Mouse (Mus musculus) liver, adult 2 months (tissue): ENCODE measurements around the gene Lrrc20. TPM values are rescaled to one million over a fixed set of nuclear protein-coding genes. Genes with fewer than 3 reads are reported as not detected.

Experiments
- DNase-seq: peaks from one replicate; pipeline ENCODE4 v3.0.0-alpha.2; 2011; ENCODE audit warnings: low read depth, low spot score; ENCODE audit errors: extremely low read depth
- H3K27ac ChIP-seq: fragments of 200-500 bp; replicated peaks from 2 replicates; pipeline ENCODE4 v1.5.1; 2012; ENCODE audit warnings: low read depth, mild to moderate bottlenecking, control low read depth, inconsistent platforms, low read length; ENCODE audit not compliant: insufficient read depth
- H3K27me3 ChIP-seq: fragments of 200-500 bp; 2 replicates; pipeline ENCODE4 v1.6.1; 2012; ENCODE audit warnings: mild to moderate bottlenecking, moderate library complexity, low read length, inconsistent platforms; ENCODE audit not compliant: control insufficient read depth, insufficient read depth
- H3K36me3 ChIP-seq: fragments of 200-500 bp; 2 replicates; pipeline ENCODE4 v1.6.1; 2012; ENCODE audit warnings: low read length, inconsistent platforms; ENCODE audit not compliant: control insufficient read depth, insufficient read depth
- H3K4me1 ChIP-seq: fragments of 200-500 bp; 2 replicates; pipeline ENCODE4 v1.6.1; 2011; ENCODE audit warnings: low read length; ENCODE audit not compliant: control insufficient read depth, insufficient read depth
- H3K4me3 ChIP-seq: fragments of 200-500 bp; 2 replicates; pipeline ENCODE4 v1.5.1; 2011; ENCODE audit warnings: low read depth, mild to moderate bottlenecking, control low read depth, low read length, moderate library complexity; ENCODE audit not compliant: insufficient read depth
- H3K79me2 ChIP-seq: fragments of 200-500 bp; 2 replicates; pipeline ENCODE4 v1.6.1; 2012; ENCODE audit warnings: inconsistent platforms, mild to moderate bottlenecking, low read length, moderate library complexity; ENCODE audit not compliant: control insufficient read depth, insufficient read depth
- H3K9ac ChIP-seq: fragments of 200-500 bp; 2 replicates; pipeline ENCODE4 v1.6.1; 2012; ENCODE audit warnings: low read depth, mild to moderate bottlenecking, control low read depth, inconsistent platforms, low read length
- CTCF ChIP-seq: fragments of 200-500 bp; IDR thresholded peaks from 2 replicates; pipeline ENCODE4 v1.5.1; 2011; ENCODE audit warnings: low read depth, low read length, control low read depth
- POLR2A ChIP-seq: fragments of 200-500 bp; IDR thresholded peaks from 2 replicates; pipeline ENCODE4 v1.6.1; 2011; ENCODE audit warnings: low read length, control low read depth; ENCODE audit not compliant: insufficient read depth; ENCODE audit errors: extremely low read depth
- WGBS: fragments of 180-500 bp; shearing (Covaris S2); methylation state at CpG from one replicate; pipeline ENCODE4 v1.1.7; 2018; 5-methylcytosine and 5-hydroxymethylcytosine counted together
- polyA plus RNA-seq: library from polyadenylated mRNA; depleted of rRNA; stranded (reverse); fragments of >200 nt; gene quantifications from 2 replicates; pipeline ENCODE4 v1.2.3, GENCODE M21; 2012
- total RNA-seq: library from RNA; depleted of rRNA; stranded (reverse); fragments of >200 nt; gene quantifications from 2 replicates; pipeline ENCODE4 v1.2.3, GENCODE M21; 2014

Lrrc20 gene
- total and polyA plus RNA-seq, 2 experiments: 2.4 to 4.8 TPM

DNA sequence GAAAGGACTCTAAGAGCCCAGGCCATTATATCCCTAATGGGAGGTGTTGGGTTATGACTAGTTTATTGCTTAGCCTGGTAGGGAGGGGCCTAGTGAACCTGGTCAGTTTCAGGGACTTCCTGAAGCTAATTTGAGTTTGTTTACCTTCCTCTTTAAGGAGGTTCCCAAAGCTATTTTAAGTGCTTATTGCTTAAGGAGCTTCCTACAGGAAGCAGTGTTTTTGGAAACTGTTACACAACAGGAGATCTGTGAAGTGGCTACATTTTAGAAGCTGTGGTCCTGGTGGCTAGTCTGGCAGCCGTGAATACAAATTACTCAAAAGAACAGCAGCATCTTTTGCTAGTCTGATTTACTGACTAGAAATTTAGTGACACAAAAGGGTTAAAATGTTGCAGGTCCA, 1.3 kb upstream of the Lrrc20 start:
- H3K4me1 ChIP-seq: 0 out of 2 replicates have a peak, but pooled peaks cover 4% of the 10 kb centered on the region
- TF ChIP-seq POLR2A (no peak), CTCF (no peak)
- no peak overlapping the region for H3K4me3 ChIP-seq
- H3K79me2 ChIP-seq: peaks cover 6% of the 10 kb centered on the region; the same call in 1 of the 2 replicates
- H3K27ac ChIP-seq: no peak overlapping the region
- no peak overlapping the region for H3K9ac ChIP-seq
- DNase-seq: no peak
- WGBS: 69% methylated on average over 1 of the region's 1 CpGs
- no peaks in the 10 kb centered on the region for H3K27me3 ChIP-seq
- no peaks in the 10 kb centered on the region for H3K36me3 ChIP-seq

DNA sequence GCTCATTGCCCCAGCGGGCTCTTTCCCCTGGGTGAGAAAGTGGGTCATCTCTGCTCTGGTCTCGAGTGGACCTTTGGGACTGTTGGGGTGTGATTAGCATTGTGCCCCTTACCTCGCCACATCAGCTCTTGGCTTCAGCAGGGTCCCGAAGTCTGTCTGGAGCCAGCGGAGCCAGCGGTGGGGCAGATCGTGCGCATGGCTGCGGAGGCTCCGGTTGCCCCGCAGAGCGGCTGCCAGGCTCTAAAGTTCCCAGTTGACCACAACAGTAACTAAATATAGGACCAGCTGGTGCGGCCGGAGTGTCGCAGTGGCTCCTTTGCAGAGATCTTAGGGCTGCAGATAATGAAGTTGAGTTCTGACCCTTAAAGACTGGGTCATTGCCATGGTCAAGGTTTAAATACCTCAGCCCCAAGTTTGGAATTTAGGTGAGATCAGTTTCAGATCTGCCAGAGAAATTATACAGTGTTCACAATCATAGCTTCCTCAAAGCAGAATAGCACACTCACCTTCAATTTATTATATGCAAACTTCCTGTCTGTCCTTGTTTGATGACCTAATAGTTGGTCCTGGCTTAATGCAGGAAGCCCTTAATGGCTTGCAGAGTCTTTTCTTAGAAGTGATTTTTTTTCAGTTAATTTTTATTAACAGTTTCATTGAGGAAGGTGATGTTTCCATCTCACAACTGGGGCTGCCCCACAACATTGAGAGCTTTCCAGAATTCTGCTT, 1.0 kb downstream of the Lrrc20 start:
- H3K4me1 ChIP-seq: peaks cover 4% of the 10 kb centered on the region; the same call in 1 of the 2 replicates
- no peaks in the 10 kb centered on the region for H3K27me3 ChIP-seq
- H3K79me2 ChIP-seq: peaks cover 9% of the 10 kb centered on the region; the same call in 1 of the 2 replicates
- WGBS: 34% methylated on average over 15 of the region's 15 CpGs
- TF ChIP-seq CTCF: no peak
- no peak for TF ChIP-seq POLR2A
- H3K4me3 ChIP-seq: peak overlapping the region; percentile 86
- no peak overlapping the region for H3K27ac ChIP-seq
- H3K36me3 ChIP-seq: no peaks in the 10 kb centered on the region
- peak overlapping the region; percentile 85 for H3K9ac ChIP-seq
- no peak for DNase-seq

DNA sequence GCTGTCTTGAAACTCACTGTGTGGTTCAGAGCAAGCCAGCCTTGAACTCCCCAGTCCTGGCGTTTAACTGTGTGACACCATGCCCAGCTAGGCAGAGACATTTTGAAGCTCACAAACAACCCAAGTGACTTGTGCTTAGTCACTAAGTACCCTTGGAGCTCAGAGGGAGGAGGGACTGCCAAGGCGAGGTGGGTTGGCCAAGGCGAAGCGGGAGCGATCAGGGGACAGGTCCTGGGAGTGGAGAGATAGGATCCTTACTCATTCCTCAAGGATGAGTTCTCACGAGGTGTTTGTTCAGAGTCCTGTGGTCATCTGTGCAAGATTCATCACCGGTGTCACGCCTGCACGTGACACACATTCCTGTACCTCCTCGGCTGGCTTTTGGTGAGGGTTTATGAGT, 3.9 kb downstream of the Lrrc20 start:
- WGBS: 95% methylated on average over 10 of the region's 10 CpGs
- Histone ChIP-seq H3K4me3 (no peak overlapping the region), H3K4me1 (peaks cover 4% of the 10 kb centered on the region; the same call in 1 of the 2 replicates), H3K36me3 (no peaks in the 10 kb centered on the region), H3K27ac (no peak overlapping the region), H3K79me2 (peaks cover 15% of the 10 kb centered on the region; the same call in 1 of the 2 replicates), H3K9ac (no peak overlapping the region), H3K27me3 (no peaks in the 10 kb centered on the region)
- no peak for TF ChIP-seq POLR2A
- TF ChIP-seq CTCF: no peak
- DNase-seq: no peak

DNA sequence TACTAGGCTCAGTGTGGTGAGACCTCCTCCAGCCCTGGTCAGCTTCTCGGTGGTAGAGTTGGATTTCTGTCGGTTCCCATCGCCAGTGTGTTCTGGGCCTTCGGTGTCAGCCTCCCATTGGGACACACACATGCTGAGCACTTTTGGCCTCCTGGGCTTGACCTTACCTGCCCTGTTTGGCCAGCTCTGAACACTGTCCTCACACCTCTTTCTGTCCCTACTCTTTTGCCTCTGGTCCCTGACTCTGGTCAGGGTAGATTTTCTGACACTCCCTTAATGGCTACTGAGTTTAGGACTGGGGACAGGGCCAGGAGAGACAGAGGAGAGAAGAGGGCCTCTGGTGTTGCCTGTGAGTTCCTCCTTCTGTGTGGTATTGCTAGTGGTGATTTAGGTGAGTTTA, 4.3 kb downstream of the Lrrc20 start:
- H3K4me3 ChIP-seq: no peak overlapping the region
- no peaks in the 10 kb centered on the region for H3K27me3 ChIP-seq
- TF ChIP-seq CTCF (no peak), POLR2A (no peak)
- H3K79me2 ChIP-seq: peaks cover 18% of the 10 kb centered on the region; the same call in 1 of the 2 replicates
- no peaks in the 10 kb centered on the region for H3K36me3 ChIP-seq
- DNase-seq: peak; percentile 54
- peaks cover 4% of the 10 kb centered on the region; the same call in 1 of the 2 replicates for H3K4me1 ChIP-seq
- no peak overlapping the region for H3K9ac ChIP-seq
- 25% methylated on average over 4 of the region's 4 CpGs for WGBS
- no peak overlapping the region; the same call in 1 of the 2 replicates for H3K27ac ChIP-seq

DNA sequence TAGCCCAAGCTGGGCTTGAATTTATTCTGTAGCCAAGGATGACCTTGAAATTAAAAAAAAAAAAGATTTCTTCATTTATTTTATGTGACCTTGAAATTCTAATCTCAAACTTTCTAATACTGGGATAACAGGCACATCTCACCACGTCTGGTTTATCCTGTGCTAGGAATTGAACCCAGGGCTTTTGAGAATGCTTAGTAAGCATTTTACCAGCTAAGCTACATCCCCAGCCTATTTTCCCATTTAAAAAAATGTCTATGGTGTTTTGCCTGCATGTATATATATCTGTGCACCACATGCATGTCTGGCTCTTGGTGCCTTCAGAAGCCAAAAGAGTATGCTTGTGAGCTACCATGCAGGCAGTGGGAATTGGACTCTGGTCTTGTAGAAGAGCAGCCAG, 4.9 kb downstream of the Lrrc20 start:
- DNase-seq: no peak
- Histone ChIP-seq H3K4me1 (peaks cover 4% of the 10 kb centered on the region; the same call in 1 of the 2 replicates), H3K9ac (no peak overlapping the region), H3K27ac (no peak overlapping the region), H3K4me3 (no peak overlapping the region), H3K27me3 (no peaks in the 10 kb centered on the region), H3K79me2 (peaks cover 19% of the 10 kb centered on the region; the same call in 1 of the 2 replicates), H3K36me3 (no peaks in the 10 kb centered on the region)
- 20% methylated on average over 1 of the region's 1 CpGs for WGBS
- TF ChIP-seq CTCF (no peak), POLR2A (no peak)

DNA sequence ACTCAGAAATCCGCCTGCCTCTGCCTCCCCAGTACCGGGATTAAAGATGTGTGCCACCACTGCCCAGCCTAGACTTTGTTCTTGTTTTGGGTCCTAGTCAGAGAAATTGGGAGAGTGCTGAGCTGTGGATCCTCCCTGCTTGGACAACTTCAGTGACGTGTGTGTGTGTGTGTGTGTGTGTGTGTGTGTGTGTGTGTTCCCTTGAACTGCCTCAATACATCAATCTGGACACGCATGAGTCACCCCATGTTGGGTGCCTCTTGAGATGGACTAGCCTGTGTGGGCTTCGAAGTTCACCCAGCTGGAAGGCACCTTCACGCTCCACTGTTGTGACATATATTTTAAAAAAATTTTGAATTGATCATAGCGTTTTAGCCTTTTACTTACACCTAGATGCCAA, 7.2 kb downstream of the Lrrc20 start:
- 93% methylated on average over 7 of the region's 7 CpGs for WGBS
- no peaks in the 10 kb centered on the region; the same call in 1 of the 2 replicates for H3K4me1 ChIP-seq
- peaks cover 13% of the 10 kb centered on the region; the same call in 1 of the 2 replicates for H3K79me2 ChIP-seq
- no peaks in the 10 kb centered on the region for H3K36me3 ChIP-seq
- H3K27ac ChIP-seq: no peak overlapping the region
- H3K9ac ChIP-seq: no peak overlapping the region
- no peak overlapping the region for H3K4me3 ChIP-seq
- no peaks in the 10 kb centered on the region for H3K27me3 ChIP-seq
- no peak for DNase-seq
- TF ChIP-seq CTCF: no peak
